Mouse (Mus musculus): ENCODE data around the gene Rffl. TPM values are rescaled to one million over a fixed set of nuclear protein-coding genes. Genes with fewer than 3 reads are reported as not detected.
A peak's percentile ranks its signal among the peaks of the same experiment; 100 is the strongest.
"Not testable (repeated sequence)": the region's sequence is repeated elsewhere in the genome, so short reads cannot be mapped to it uniquely, and the experiment has no call there.

Gene Rffl
- polyA plus RNA-seq, 1 experiment from 2014 or later, result 8.7 TPM

DNA sequence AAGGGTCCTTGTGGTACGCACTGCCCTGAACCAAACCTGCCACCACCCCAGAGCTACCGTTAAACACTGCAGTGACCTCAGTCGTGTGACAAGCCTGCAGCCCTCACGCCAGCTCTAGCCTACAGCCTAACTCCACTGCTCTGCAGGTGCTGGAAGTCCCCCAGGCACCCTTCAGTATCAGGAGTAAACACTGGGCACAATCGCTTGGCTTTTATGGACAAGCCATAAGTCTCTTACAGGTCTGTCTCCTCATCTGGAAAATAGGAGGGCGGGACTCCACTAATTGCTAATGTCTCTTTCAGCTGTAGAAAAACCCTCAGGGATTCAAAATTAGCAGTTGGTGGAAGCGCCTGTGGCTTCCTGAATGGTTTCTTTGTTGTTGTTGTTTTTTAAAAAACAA lies 33.8 kb downstream of the Rffl start:
- H3K9ac ChIP-seq (replicated peaks), result no peak overlapping the region
- no peak overlapping the region for H3K4me2 ChIP-seq (replicated peaks)
- H3K4me1 ChIP-seq, result peaks cover 19% of the 10 kb centered on the region
- H3K27me3 ChIP-seq, result no peaks in the 10 kb centered on the region
- ATAC-seq (replicated peaks), result no peak
- H3K4me3 ChIP-seq, result no peak overlapping the region
- H3K9me3 ChIP-seq, result no peaks in the 10 kb centered on the region
- H3K36me3 ChIP-seq, result no peaks in the 10 kb centered on the region
- no peak overlapping the region for H3K27ac ChIP-seq (replicated peaks)
- 16% methylated on average over 7 of the region's 7 CpGs for WGBS

DNA sequence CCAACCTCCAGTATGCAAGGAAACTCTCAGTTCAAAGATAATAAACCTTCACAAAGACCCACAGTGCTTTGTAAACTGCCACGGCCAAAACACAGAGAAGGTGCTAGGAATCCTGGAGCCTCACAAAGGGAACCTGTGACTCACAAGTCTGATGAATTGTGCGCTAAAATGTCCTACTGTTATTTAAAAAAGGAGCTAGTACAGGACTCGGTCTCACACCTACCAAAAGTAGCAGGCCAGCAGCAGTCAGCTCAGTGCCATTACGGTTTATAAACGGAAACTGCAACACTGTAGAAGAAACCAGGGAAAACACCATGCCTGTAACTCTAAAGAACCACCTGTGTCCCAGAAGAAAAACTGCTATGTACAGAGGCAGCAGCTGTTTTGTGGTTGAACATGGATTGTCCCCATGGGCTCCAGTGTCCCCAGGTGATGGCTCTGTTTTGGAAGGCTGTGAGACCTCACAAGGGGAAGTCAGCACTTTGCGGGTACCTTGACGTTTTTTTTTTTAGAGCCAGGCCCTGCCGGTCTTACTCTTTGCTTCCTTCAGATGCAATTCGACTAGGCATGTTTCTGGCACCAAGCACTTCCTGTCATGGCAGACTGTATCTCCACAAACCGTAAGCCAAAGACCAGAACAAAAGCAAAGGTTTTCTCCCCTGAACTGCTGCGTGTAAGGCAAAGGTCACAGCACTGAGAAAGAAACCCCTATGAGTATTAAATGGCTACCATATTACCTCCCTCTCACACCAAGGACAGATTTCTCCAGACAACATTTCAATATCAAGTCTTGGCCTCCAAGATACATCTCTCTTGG lies 35.2 kb downstream of the Rffl start:
- Histone ChIP-seq H3K9me3 (no peaks in the 10 kb centered on the region), H3K4me1 (peaks cover 32% of the 10 kb centered on the region), H3K36me3 (no peaks in the 10 kb centered on the region), H3K4me2 (replicated peaks) (no peak overlapping the region), H3K9ac (replicated peaks) (no peak overlapping the region), H3K4me3 (no peak overlapping the region), H3K27me3 (no peaks in the 10 kb centered on the region), H3K27ac (replicated peaks) (no peak overlapping the region)
- 59% methylated on average over 11 of the region's 11 CpGs for whole genome bisulfite sequencing
- no peak for ATAC-seq (replicated peaks)

DNA sequence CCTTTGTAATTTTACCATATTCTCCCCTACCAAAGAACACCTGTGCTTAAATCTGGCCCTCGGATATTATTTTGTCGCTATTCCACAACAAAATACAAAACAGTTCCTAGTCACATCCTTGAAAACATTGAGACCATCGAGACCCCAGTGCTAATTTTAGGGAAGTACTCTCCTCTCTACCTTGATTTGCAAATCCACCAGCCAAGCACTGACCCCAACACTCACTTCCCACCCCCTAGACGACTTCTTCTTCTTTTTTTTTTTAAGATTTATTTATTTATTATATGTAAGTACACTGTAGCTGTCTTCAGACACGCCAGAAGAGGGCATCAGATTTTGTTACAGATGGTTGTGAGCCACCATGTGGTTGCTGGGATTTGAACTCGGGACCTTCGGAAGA lies 36.7 kb downstream of the Rffl start:
- not testable (repeated sequence) for ATAC-seq (replicated peaks); H3K4me2 ChIP-seq (replicated peaks); H3K4me3 ChIP-seq; H3K27me3 ChIP-seq; H3K9ac ChIP-seq (replicated peaks); H3K36me3 ChIP-seq; H3K27ac ChIP-seq (replicated peaks); H3K9me3 ChIP-seq
- WGBS, result 93% methylated on average over 7 of the region's 7 CpGs
- peaks cover 33% of the 10 kb centered on the region for H3K4me1 ChIP-seq

DNA sequence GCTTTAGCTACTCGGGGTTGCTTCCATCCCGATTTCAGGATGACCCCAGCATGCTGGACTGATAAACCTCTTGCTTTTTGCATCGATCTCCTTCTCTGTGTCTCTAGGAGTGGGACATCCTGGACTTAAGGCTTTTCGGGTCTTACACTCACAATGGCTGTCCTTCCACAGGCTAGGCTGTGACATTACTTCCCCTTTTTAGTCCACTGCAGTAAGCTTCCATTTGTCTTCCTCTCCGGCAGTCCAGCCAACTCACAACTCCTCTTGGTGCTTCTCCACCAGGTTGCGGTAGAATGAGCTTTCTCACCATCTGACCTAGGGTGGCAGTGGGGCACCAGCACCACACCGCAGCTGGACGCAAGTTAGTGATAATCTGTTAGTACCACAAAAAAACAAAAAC lies 37.1 kb downstream of the Rffl start:
- Histone ChIP-seq H3K27me3 (no peaks in the 10 kb centered on the region), H3K9me3 (no peaks in the 10 kb centered on the region), H3K4me2 (replicated peaks) (no peak overlapping the region), H3K27ac (replicated peaks) (no peak overlapping the region), H3K9ac (replicated peaks) (no peak overlapping the region), H3K36me3 (no peaks in the 10 kb centered on the region), H3K4me3 (no peak overlapping the region), H3K4me1 (peaks cover 33% of the 10 kb centered on the region)
- ATAC-seq (replicated peaks), result no peak
- 92% methylated on average over 8 of the region's 8 CpGs for WGBS

DNA sequence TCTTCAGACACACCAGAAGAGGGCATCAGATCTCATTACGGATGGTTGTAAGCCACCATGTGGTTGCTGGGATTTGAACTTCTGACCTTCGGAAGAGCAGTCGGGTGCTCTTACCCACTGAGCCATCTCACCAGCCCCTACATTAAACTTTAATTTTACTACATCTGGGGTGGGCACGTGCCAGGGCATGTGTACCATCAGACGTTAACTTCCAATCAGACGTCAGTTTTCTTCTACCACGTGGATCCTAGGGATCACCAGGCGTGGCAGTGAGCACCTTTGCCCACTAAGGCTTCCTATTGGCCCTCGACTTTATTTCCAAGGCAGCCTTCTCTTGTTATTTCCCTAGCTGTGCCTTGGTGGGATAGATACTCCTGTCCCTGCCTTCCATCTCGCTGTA lies 38.6 kb downstream of the Rffl start:
- H3K4me3 ChIP-seq; H3K27ac ChIP-seq (replicated peaks); H3K36me3 ChIP-seq; ATAC-seq (replicated peaks); H3K27me3 ChIP-seq; H3K9ac ChIP-seq (replicated peaks); H3K9me3 ChIP-seq; H3K4me2 ChIP-seq (replicated peaks): not testable (repeated sequence)
- WGBS, result 84% methylated on average over 10 of the region's 10 CpGs
- peaks cover 21% of the 10 kb centered on the region for H3K4me1 ChIP-seq

DNA sequence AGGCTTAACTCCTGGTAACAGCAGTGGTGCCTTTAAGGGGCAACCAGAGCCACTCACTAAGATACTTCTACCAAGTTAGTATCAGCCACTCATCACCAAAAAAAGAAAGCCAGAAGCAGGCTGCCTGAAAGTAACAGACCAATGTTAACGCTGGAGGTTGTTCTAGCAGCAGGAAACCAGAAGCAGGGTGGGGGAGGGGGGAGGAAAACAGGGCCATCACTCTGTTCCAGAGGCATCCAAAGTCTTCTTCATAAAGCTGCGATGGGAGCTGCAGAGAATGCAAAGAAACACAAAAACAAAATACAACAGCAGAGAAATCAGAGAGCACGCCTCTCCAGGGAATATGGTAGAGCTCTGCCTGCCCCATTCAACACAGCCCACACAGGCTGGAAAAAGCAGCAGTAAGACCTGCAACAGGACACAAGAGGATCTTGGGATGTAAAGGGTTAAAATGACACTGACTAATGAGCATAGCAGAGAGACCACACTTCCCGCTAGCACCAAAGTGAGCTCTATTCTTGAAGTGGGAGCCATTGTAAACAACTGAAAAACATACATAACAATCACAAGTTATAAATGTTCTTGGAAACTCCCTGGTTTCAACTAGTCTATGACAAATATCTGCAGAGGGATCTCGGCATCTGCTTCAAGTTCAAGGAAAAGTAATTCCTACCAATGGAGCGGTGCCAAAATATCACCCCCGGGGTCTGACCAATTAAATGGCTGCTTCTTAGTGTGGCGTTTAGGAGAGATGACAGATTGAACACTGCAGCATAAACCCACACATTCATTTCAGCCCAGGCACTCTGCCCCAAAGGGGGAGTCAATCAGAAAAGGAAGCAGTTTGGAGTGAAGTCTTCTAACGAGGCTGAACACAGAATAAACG lies 39.8 kb downstream of the Rffl start:
- Histone ChIP-seq H3K4me2 (replicated peaks) (peak overlapping the region; percentile 30), H3K36me3 (no peaks in the 10 kb centered on the region), H3K27me3 (no peaks in the 10 kb centered on the region), H3K4me1 (peaks cover 14% of the 10 kb centered on the region), H3K9me3 (no peaks in the 10 kb centered on the region), H3K9ac (replicated peaks) (no peak overlapping the region), H3K27ac (replicated peaks) (0 out of 2 replicates have a peak overlapping the region, but pooled peaks have one; percentile 19), H3K4me3 (0 out of 2 replicates have a peak overlapping the region, but pooled peaks have one; percentile 4)
- 8% methylated on average over 10 of the region's 10 CpGs for WGBS
- ATAC-seq (replicated peaks), result peak; percentile 71; the same call in 1 of the 2 replicates

DNA sequence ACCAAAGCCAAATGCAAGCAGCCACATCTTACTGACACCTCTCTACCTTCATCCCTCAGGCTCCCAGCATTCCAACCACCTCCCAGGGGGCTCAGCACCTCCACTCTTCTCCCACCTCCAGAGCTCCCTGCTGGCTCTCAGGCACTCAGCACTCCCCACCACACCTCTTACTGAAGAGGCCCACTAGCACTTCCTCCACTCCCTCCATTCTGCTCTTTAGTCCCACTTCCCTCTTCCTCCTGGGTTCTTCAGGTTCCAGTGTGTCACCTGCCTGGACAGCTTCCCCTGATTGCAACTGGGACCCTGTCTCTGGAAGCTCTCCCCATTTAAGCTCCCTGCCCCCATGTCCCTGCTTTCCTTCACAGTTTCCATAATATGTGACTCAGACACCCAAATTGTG lies 44.2 kb downstream of the Rffl start:
- no peak for ATAC-seq (replicated peaks)
- no peaks in the 10 kb centered on the region for H3K36me3 ChIP-seq
- H3K27me3 ChIP-seq, result no peaks in the 10 kb centered on the region
- no peak overlapping the region for H3K9ac ChIP-seq (replicated peaks)
- H3K4me3 ChIP-seq, result no peak overlapping the region
- no peaks in the 10 kb centered on the region for H3K9me3 ChIP-seq
- H3K4me2 ChIP-seq (replicated peaks), result no peak overlapping the region
- peaks cover 18% of the 10 kb centered on the region for H3K4me1 ChIP-seq
- H3K27ac ChIP-seq (replicated peaks), result no peak overlapping the region

DNA sequence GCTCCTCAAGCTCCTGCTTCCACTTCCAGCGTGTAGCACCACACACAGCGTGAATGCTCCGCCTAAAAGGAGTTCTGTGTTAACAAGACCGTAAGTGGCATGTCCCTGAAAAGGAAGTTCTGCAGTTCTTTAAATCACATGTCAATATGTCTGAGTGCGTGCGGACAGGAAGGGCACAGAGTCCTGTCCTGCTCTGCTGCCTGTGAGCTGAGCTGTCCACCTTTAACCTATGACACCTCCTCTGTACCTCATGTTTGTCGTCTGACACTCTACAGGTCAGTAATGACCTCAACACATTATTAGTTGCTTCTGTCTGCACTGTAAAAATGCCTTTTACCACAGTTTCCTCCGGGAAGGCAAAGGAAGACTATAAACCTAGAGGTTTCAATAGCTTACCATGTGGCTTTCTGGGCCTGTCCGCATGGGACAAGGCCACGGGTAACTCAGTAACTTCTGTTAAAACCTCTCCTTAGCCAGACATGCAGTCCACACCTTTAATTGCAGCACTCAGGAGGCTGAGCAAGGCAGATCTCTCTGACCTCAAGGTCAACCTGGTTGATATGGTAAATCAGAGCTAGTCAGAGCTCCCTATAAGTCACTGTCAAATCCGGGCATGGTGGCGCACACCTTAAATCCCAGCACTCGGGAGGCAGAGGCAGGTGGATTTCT lies 50.1 kb downstream of the Rffl start:
- Histone ChIP-seq H3K27me3 (no peaks in the 10 kb centered on the region), H3K36me3 (0 out of 2 replicates have a peak, but pooled peaks cover 3% of the 10 kb centered on the region), H3K9me3 (no peaks in the 10 kb centered on the region), H3K4me3 (no peak overlapping the region), H3K27ac (replicated peaks) (no peak overlapping the region), H3K9ac (replicated peaks) (no peak overlapping the region), H3K4me1 (peaks cover 7% of the 10 kb centered on the region; the same call in 1 of the 2 replicates), H3K4me2 (replicated peaks) (no peak overlapping the region)
- 94% methylated on average over 13 of the region's 13 CpGs for WGBS
- ATAC-seq (replicated peaks), result no peak

DNA sequence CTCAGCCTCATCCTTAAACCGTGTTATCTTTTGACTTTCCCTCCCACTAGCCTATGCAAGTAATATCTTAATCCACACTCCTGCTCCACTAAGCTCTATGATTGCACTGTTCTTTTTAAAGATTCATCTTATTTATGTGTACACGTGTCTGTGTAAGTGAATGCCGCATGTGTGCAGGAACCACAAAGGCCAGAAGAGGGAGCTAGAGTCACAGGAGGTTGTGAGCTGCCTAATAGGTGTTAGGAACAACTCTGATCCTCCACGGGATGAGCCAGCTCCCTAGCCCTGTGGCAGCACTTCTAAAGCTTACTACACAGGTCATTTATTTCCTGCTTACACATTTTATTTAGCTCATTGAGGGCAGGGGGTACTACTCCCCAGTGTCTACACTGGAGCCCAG lies 51.7 kb downstream of the Rffl start:
- H3K4me3 ChIP-seq, result no peak overlapping the region
- no peak overlapping the region for H3K9ac ChIP-seq (replicated peaks)
- WGBS, result 51% methylated on average over 4 of the region's 4 CpGs
- no peak for ATAC-seq (replicated peaks)
- H3K27me3 ChIP-seq, result no peaks in the 10 kb centered on the region
- H3K36me3 ChIP-seq, result 0 out of 2 replicates have a peak, but pooled peaks cover 3% of the 10 kb centered on the region
- H3K4me1 ChIP-seq, result peaks cover 7% of the 10 kb centered on the region; the same call in 1 of the 2 replicates
- H3K4me2 ChIP-seq (replicated peaks), result no peak overlapping the region
- no peaks in the 10 kb centered on the region for H3K9me3 ChIP-seq
- no peak overlapping the region for H3K27ac ChIP-seq (replicated peaks)

DNA sequence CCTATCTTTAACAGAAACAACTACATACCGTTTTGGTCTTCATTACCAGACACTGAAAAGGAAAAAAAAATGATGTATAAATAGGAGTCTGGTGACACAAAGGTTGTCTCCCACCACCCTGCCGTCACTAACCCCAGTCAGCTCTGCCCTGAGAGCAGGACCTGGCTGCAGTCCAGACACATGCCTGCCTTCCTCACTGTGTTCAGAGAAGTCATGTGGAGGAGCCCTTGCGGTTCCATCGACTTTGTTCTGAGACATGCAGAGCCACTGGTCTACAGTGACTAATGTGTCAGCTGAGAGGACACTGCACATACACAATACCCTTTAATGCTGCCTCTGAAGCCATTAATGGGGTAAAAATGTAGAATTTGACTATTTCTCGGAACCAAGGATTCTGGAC lies 62.5 kb downstream of the Rffl start:
- no peak overlapping the region for H3K27ac ChIP-seq (replicated peaks)
- WGBS, result 70% methylated on average over 5 of the region's 5 CpGs
- no peaks in the 10 kb centered on the region for H3K27me3 ChIP-seq
- H3K4me3 ChIP-seq, result no peak overlapping the region
- H3K9me3 ChIP-seq, result no peaks in the 10 kb centered on the region
- no peak for ATAC-seq (replicated peaks)
- no peak overlapping the region for H3K9ac ChIP-seq (replicated peaks)
- H3K36me3 ChIP-seq, result peaks cover 8% of the 10 kb centered on the region; the same call in 1 of the 2 replicates
- no peaks in the 10 kb centered on the region for H3K4me1 ChIP-seq
- no peak overlapping the region for H3K4me2 ChIP-seq (replicated peaks)

DNA sequence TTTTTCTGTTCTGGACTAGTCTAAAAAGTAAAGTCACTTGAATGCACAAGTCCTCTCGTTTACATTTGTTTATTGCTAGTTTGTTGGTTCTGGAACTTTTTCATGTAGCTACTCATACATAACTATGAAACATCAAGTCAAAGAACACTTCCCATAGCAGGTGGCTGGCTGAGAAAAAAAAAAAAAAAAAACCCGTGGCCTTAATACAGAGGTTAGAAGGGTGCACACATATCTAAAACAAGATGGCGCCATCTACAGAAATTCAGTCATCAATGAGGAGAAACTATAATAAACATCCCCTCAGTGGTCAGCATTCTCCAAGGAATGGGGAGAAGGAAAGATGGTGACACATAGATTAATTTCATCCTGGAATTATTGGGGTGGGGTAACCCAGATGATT lies 63.6 kb downstream of the Rffl start:
- Histone ChIP-seq H3K4me1 (no peaks in the 10 kb centered on the region), H3K27ac (replicated peaks) (no peak overlapping the region), H3K4me2 (replicated peaks) (no peak overlapping the region), H3K9me3 (no peaks in the 10 kb centered on the region), H3K9ac (replicated peaks) (no peak overlapping the region), H3K36me3 (peaks cover 19% of the 10 kb centered on the region), H3K27me3 (no peaks in the 10 kb centered on the region), H3K4me3 (no peak overlapping the region)
- 91% methylated on average over 3 of the region's 3 CpGs for WGBS
- no peak for ATAC-seq (replicated peaks)

DNA sequence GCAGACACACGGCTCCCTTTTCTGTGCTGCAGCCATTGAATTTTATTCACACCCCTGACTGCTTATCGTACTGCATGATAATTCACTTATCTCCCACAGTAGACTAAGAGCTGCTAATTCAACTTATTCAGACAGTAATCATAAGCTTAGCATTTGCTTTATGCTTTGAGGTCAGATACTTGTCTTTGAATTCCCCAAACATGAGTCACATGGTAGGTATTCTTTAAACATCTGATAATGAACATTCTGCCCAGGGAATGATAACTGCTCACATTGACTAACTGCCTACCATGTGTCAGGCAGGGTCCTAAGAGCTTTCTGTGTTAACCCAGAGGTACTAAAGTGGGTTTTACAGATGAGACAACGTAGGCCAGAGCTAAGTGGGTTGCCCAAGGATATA lies 64.4 kb downstream of the Rffl start:
- Histone ChIP-seq H3K27me3 (no peaks in the 10 kb centered on the region), H3K4me1 (no peaks in the 10 kb centered on the region), H3K27ac (replicated peaks) (no peak overlapping the region), H3K36me3 (peaks cover 26% of the 10 kb centered on the region), H3K9me3 (no peaks in the 10 kb centered on the region), H3K4me2 (replicated peaks) (no peak overlapping the region), H3K4me3 (no peak overlapping the region), H3K9ac (replicated peaks) (no peak overlapping the region)
- no peak for ATAC-seq (replicated peaks)
- 79% methylated on average over 3 of the region's 3 CpGs for WGBS

Measured in forebrain, embryonic 15.5 days (tissue).